Mouse (Mus musculus): Measurements from ENCODE around the gene Trmt10b. TPM values are rescaled to one million over a fixed set of nuclear protein-coding genes. Genes with fewer than 3 reads are reported as not detected.

Trmt10b gene
- polyA plus RNA-seq, 1 experiment from 2014 or later: 24.0 TPM

- Histone ChIP-seq H3K9ac (no peak overlapping the region), H3K9me3 (no peaks in the 10 kb centered on the region), H3K4me3 (no peak overlapping the region), H3K27me3 (no peaks in the 10 kb centered on the region), H3K27ac (no peak overlapping the region), H3K4me2 (no peak overlapping the region), H3K36me3 (peaks cover 34% of the 10 kb centered on the region), H3K4me1 (replicated peaks) (no peaks in the 10 kb centered on the region)
- no peak for ATAC-seq (ENCODE audit: low FRiP score)
- WGBS: 91% methylated on average over 3 of the region's 3 CpGs
Observed at GRCm38 (mm10) chr4:45356653-45357052, 59.7 kb downstream of the Trmt10b start.

Other genes with a start within 250 kb of the Trmt10b start
- 13.6 and 15.9 TPM in 2 replicates for gene Fbxo10, start 212.5 kb upstream of the Trmt10b start, polyA plus RNA-seq (2015; fragmentation: Nextera tagmentation; extraction: Ambion mirVana)
- 159 and 163 TPM in 2 replicates for gene Tomm5, start 189.0 kb upstream of the Trmt10b start, polyA plus RNA-seq (2015; fragmentation: Nextera tagmentation; extraction: Ambion mirVana)
- 1.2 and 1.3 TPM in 2 replicates for gene Frmpd1, start 112.3 kb upstream of the Trmt10b start, polyA plus RNA-seq (2015; fragmentation: Nextera tagmentation; extraction: Ambion mirVana)
- gene Dcaf10, start 45.0 kb downstream of the Trmt10b start, polyA plus RNA-seq (2015; fragmentation: Nextera tagmentation; extraction: Ambion mirVana): 8.1 and 8.2 TPM in 2 replicates
- 42.5 and 44.6 TPM in 2 replicates for gene Exosc3, start 45.6 kb downstream of the Trmt10b start, polyA plus RNA-seq (2015; fragmentation: Nextera tagmentation; extraction: Ambion mirVana)
- gene Slc25a51, start 111.6 kb downstream of the Trmt10b start, polyA plus RNA-seq (2015; fragmentation: Nextera tagmentation; extraction: Ambion mirVana): 71.2 and 74.8 TPM in 2 replicates
- gene Shb, start 235.3 kb downstream of the Trmt10b start, polyA plus RNA-seq (2015; fragmentation: Nextera tagmentation; extraction: Ambion mirVana): 3.8 and 5.7 TPM in 2 replicates